Mouse (Mus musculus) liver, adult 2 months (tissue): Measurements from ENCODE around the gene Nova2. TPM values are rescaled to one million over a fixed set of nuclear protein-coding genes. Genes with fewer than 3 reads are reported as not detected.

Experiments used
- DNase-seq: peaks from one replicate; pipeline ENCODE4 v3.0.0-alpha.2; 2011; ENCODE audit warnings: low read depth, low spot score; ENCODE audit errors: extremely low read depth
- H3K27ac ChIP-seq: fragments of 200-500 bp; replicated peaks from 2 replicates; pipeline ENCODE4 v1.5.1; 2012; ENCODE audit warnings: low read depth, mild to moderate bottlenecking, control low read depth, inconsistent platforms, low read length; ENCODE audit not compliant: insufficient read depth
- H3K27me3 ChIP-seq: fragments of 200-500 bp; 2 replicates; pipeline ENCODE4 v1.6.1; 2012; ENCODE audit warnings: mild to moderate bottlenecking, moderate library complexity, low read length, inconsistent platforms; ENCODE audit not compliant: control insufficient read depth, insufficient read depth
- H3K36me3 ChIP-seq: fragments of 200-500 bp; 2 replicates; pipeline ENCODE4 v1.6.1; 2012; ENCODE audit warnings: low read length, inconsistent platforms; ENCODE audit not compliant: control insufficient read depth, insufficient read depth
- H3K4me1 ChIP-seq: fragments of 200-500 bp; 2 replicates; pipeline ENCODE4 v1.6.1; 2011; ENCODE audit warnings: low read length; ENCODE audit not compliant: control insufficient read depth, insufficient read depth
- H3K4me3 ChIP-seq: fragments of 200-500 bp; 2 replicates; pipeline ENCODE4 v1.5.1; 2011; ENCODE audit warnings: low read depth, mild to moderate bottlenecking, control low read depth, low read length, moderate library complexity; ENCODE audit not compliant: insufficient read depth
- H3K79me2 ChIP-seq: fragments of 200-500 bp; 2 replicates; pipeline ENCODE4 v1.6.1; 2012; ENCODE audit warnings: inconsistent platforms, mild to moderate bottlenecking, low read length, moderate library complexity; ENCODE audit not compliant: control insufficient read depth, insufficient read depth
- H3K9ac ChIP-seq: fragments of 200-500 bp; 2 replicates; pipeline ENCODE4 v1.6.1; 2012; ENCODE audit warnings: low read depth, mild to moderate bottlenecking, control low read depth, inconsistent platforms, low read length
- CTCF ChIP-seq: fragments of 200-500 bp; IDR thresholded peaks from 2 replicates; pipeline ENCODE4 v1.5.1; 2011; ENCODE audit warnings: low read depth, low read length, control low read depth
- POLR2A ChIP-seq: fragments of 200-500 bp; IDR thresholded peaks from 2 replicates; pipeline ENCODE4 v1.6.1; 2011; ENCODE audit warnings: low read length, control low read depth; ENCODE audit not compliant: insufficient read depth; ENCODE audit errors: extremely low read depth
- WGBS: fragments of 180-500 bp; shearing (Covaris S2); methylation state at CpG from one replicate; pipeline ENCODE4 v1.1.7; 2018; 5-methylcytosine and 5-hydroxymethylcytosine counted together
- polyA plus RNA-seq: library from polyadenylated mRNA; depleted of rRNA; stranded (reverse); fragments of >200 nt; gene quantifications from 2 replicates; pipeline ENCODE4 v1.2.3, GENCODE M21; 2012
- total RNA-seq: library from RNA; depleted of rRNA; stranded (reverse); fragments of >200 nt; gene quantifications from 2 replicates; pipeline ENCODE4 v1.2.3, GENCODE M21; 2014

Nova2 gene
- total and polyA plus RNA-seq, 2 experiments: 0.09 to 0.24 TPM

- H3K4me1 ChIP-seq: peaks cover 10% of the 10 kb centered on the region
- 66% methylated on average over 10 of the region's 10 CpGs for WGBS
- no peaks in the 10 kb centered on the region for H3K36me3 ChIP-seq
- H3K9ac ChIP-seq: peak overlapping the region; percentile 58
- H3K27ac ChIP-seq: no peak overlapping the region
- no peak for DNase-seq
- TF ChIP-seq POLR2A: no peak
- TF ChIP-seq CTCF: no peak
- H3K4me3 ChIP-seq: peak overlapping the region; percentile 57
- no peaks in the 10 kb centered on the region for H3K27me3 ChIP-seq
- H3K79me2 ChIP-seq: peaks cover 12% of the 10 kb centered on the region
Measured at GRCm38 (mm10) chr7:19000421-19000820, 74.7 kb downstream of the Nova2 start.

- H3K36me3 ChIP-seq: no peaks in the 10 kb centered on the region
- H3K9ac ChIP-seq: peak overlapping the region; percentile 46
- H3K4me3 ChIP-seq: peak overlapping the region; percentile 57
- peak overlapping the region; percentile 3 for H3K27ac ChIP-seq
- H3K4me1 ChIP-seq: peaks cover 14% of the 10 kb centered on the region
- peaks cover 18% of the 10 kb centered on the region for H3K79me2 ChIP-seq
- no peaks in the 10 kb centered on the region for H3K27me3 ChIP-seq
- DNase-seq: no peak
- no peak for TF ChIP-seq CTCF
- TF ChIP-seq POLR2A: no peak
- WGBS: 61% methylated on average over 18 of the region's 18 CpGs
Measured at GRCm38 (mm10) chr7:19001066-19001806, 75.5 kb downstream of the Nova2 start.

GRCm38 (mm10) chr7:19001807-19002085, 76.1 kb downstream of the Nova2 start:
- Histone ChIP-seq H3K9ac (no peak overlapping the region), H3K79me2 (peaks cover 18% of the 10 kb centered on the region), H3K27me3 (no peaks in the 10 kb centered on the region), H3K4me3 (no peak overlapping the region), H3K27ac (peak overlapping the region; percentile 3; the same call in 1 of the 2 replicates), H3K36me3 (no peaks in the 10 kb centered on the region), H3K4me1 (peaks cover 16% of the 10 kb centered on the region)
- TF ChIP-seq POLR2A (no peak), CTCF (no peak)
- DNase-seq: no peak
- 73% methylated on average over 3 of the region's 3 CpGs for WGBS

GRCm38 (mm10) chr7:19002115-19002514, 76.4 kb downstream of the Nova2 start:
- H3K79me2 ChIP-seq: peaks cover 18% of the 10 kb centered on the region
- H3K27ac ChIP-seq: no peak overlapping the region
- 7% methylated on average over 4 of the region's 4 CpGs for WGBS
- no peaks in the 10 kb centered on the region for H3K27me3 ChIP-seq
- peak overlapping the region; percentile 44; the same call in 1 of the 2 replicates for H3K4me3 ChIP-seq
- no peak for DNase-seq
- peaks cover 17% of the 10 kb centered on the region for H3K4me1 ChIP-seq
- H3K9ac ChIP-seq: peak overlapping the region; percentile 85
- TF ChIP-seq POLR2A (no peak), CTCF (no peak)
- H3K36me3 ChIP-seq: no peaks in the 10 kb centered on the region

GRCm38 (mm10) chr7:19002848-19003498, 77.3 kb downstream of the Nova2 start:
- Histone ChIP-seq H3K4me3 (peak overlapping the region; percentile 44), H3K4me1 (peaks cover 24% of the 10 kb centered on the region), H3K79me2 (peaks cover 18% of the 10 kb centered on the region), H3K27me3 (no peaks in the 10 kb centered on the region), H3K27ac (peak overlapping the region; percentile 74), H3K36me3 (no peaks in the 10 kb centered on the region), H3K9ac (peak overlapping the region; percentile 85)
- peak; percentile 93 for DNase-seq
- 1% methylated on average over 17 of the region's 17 CpGs for WGBS
- no peak for TF ChIP-seq CTCF
- no peak for TF ChIP-seq POLR2A

GRCm38 (mm10) chr7:19003902-19004630, 78.4 kb downstream of the Nova2 start, which contains the start of gene Irf2bp1:
Gene Irf2bp1, plus strand, starts transcription at chr7:19004044.
- Histone ChIP-seq H3K36me3 (no peaks in the 10 kb centered on the region), H3K4me3 (peak within 1 kb of the TSS; percentile 71), H3K79me2 (peaks cover 18% of the 10 kb centered on the region), H3K27me3 (no peaks in the 10 kb centered on the region), H3K9ac (peak within 1 kb of the TSS; percentile 93), H3K27ac (peak within 1 kb of the TSS; percentile 89), H3K4me1 (peaks cover 33% of the 10 kb centered on the region)
- peak; percentile 84 for DNase-seq
- WGBS: under 1% methylated on average over 87 of the region's 90 CpGs
- TF ChIP-seq CTCF (no peak), POLR2A (peak; percentile 82)
